Mouse (Mus musculus): Measurements from ENCODE around the gene D230025D16Rik.
A peak's percentile ranks its signal among the peaks of the same experiment; 100 is the strongest.

Gene D230025D16Rik

DNA sequence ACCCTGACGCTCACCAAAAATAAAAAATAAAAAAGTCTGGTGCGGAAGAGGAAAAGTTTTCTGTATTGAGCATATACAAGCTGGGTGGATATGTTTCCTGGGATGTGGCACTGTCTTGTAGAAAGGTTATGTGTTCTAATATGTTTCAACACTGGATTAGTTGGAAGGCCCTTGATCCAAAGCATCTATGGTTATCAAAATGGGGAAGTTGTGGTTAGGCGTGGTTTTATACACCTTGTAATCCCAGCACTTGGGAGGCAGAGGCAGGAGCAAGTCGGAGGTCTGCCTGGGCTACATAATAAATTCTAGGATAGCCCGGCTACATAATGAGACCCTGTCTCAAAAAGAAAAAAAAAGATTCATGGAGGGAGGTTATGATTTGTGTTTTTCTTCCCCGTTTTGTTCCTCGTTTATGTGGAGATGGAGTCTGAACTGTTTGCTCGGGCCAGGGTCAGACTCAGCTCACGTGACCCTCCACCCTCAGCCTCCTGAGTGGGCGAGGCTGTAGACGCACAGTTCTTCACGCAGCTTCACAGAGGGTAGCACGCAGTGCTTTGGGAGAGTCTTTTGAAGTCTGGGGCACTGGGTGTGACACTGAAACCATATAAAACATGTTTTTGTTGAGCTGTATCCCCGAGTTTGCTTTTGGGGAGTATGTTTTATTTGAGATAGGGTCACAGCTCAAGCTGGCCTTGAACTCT is 12.6 kb downstream of the D230025D16Rik start:
- DNase-seq, result no peak

GRCm38 (mm10) chr8:105241016-105241415 is 16.1 kb downstream of the D230025D16Rik start:
- no peak for DNase-seq

- DNase-seq, result no peak
Observed at GRCm38 (mm10) chr8:105251954-105252353, 27.0 kb downstream of the D230025D16Rik start.

DNA sequence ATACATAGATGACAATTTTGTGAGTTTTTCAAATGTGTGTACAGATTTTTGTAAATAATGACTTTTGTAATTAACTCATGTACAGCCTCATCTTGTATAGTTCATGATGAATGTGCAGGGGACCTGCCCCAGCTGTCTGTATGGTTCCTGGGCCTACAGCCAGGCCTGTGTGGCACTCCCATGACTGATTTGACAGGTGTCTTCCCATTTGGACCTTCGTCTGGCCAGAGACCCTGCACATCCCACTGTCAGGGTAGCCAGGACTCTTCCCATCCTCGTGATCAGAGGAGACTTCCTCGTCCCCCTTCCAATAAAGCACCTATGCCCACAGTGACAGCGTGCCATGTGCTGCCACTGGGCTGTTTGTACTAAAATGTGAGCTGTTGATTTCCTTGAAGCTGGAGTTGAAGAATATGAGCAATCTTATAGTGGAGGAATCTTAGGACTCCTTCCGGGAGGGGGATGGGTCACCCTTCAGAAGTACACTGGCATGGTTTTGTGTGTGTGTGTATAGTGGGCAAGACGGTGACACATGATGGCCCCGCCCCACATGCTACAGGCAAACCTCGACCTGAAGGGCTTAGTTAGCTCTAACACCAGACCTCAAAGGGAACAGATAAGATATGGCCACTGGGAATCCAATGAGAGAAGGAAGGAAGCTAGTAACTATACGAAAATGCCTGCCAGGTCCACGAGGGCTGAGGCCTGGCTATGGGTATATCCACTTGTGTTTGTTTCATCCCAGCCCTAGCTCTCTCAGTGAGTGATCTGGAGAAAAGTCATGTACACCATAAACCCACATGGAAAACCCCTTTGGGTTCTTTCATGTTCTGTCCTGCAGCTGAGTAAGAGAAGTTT is 28.0 kb downstream of the D230025D16Rik start:
- DNase-seq, result no peak

DNA sequence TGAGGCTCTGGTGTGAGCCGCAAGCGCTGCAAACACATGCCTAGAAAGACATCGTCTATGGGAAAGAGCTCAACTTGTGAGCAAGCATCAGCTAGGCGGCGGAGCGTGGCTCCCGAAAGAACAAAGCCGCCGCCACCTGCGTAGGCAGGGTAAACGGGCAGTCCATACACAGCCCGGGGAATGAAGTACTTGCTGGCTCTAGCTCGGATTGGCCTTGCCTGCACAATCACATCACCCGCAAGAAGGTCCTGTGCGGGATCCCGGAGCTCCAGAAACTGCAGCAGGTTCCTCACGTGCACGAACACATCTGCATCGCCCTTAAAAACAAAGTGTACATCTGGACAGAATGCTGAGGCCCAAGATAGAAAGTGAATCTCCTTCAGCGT is 28.8 kb downstream of the D230025D16Rik start:
- no peak for DNase-seq

- peak; percentile 95 for DNase-seq
Observed at GRCm38 (mm10) chr8:105254152-105254965, 29.4 kb downstream of the D230025D16Rik start.

DNA sequence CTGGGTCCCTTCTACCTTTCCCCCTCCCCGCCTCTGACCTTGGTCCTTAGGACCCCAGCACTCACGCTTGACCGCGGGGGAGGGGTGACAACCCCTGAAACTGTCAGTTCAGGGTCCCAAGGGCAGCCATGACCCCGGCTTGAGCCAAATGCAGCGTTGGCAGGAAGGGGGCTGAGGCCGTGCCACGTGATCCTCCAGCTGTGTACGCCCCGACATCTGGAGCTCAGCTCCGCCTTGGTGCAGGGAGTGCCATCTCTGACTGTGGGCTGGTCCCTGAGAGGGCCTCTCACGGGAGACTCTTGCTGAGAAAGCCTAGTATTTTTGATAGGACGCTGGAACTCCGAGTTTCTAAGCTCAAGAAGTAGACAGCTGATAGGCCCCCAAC is 30.0 kb downstream of the D230025D16Rik start, which contains the start of gene B3gnt9:
Gene B3gnt9 (minus strand): TSS at position 188 of the 385 bp plus-strand sequence.
- peak; percentile 38 for DNase-seq

DNA sequence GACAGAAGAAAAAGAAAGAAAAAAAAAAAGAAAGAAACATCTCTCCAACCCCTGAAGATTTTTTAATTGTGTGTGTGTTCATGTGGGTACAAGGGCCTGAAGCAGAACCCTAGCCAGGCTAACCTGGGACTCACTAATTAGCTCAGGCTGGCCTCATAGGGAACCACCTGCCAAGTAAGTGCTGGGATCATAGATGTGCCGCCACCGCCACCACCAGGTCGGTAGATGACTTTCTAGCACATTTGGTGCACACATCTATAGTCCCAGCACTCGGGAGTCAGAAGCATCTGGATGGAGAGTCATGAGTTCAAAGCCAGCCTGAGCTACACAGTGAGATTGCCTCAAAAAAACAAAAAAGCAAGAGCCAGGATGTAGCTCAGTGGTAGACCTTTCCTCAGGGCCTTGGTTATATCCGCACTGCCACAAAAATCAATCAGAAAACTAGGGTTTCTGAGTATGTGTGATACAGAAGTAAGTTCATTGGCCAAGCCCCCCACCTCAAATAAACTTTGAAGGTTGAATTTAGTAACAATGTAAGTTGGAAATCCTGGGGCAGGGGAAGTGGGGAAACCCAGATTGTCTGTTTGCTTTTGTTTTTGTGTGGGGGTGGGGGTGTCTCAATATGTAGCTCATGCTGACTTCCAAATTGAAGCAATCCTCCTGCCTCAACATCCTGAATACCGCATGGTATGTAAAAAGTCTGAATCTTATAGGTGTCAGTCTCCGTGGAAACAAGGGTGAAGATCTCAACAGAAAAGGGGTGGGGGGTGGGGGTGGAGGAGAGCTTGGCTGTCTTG is 32.6 kb downstream of the D230025D16Rik start:
- no peak for DNase-seq

- peak; percentile 45 for DNase-seq
Observed at GRCm38 (mm10) chr8:105258911-105259720, 34.2 kb downstream of the D230025D16Rik start.

DNA sequence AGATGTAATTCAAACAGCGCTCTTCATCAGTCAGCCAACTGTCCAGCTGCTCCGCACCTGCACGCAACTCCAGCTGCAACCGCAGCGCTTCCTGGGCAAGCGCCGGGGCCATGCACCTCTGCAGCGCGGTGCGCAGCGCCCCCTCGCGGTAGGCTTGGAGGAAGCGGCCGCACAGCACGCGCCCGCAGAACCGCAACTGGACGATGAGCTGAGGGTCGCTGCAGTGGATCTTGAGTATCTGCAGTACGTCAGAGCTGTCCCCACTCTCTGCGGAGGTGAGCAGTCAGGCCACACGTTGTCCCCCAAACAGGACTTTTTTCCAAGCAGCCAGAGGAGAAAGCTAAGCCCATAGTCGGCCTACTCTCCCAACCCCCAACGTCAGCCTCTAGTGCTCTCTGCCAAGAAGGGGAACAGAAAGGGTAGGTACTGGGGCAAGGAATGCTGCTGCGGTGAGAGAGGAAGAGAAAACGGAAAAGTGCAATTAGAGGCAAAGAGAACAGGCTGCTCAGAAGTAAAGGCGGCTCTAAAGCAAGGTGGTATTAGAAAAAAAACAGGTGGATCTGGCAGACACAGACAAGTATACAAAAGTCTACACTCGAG is 34.9 kb downstream of the D230025D16Rik start:
- DNase-seq, result peak; percentile 76

- DNase-seq, result no peak
Observed at GRCm38 (mm10) chr8:105260371-105261099, 35.6 kb downstream of the D230025D16Rik start.

DNA sequence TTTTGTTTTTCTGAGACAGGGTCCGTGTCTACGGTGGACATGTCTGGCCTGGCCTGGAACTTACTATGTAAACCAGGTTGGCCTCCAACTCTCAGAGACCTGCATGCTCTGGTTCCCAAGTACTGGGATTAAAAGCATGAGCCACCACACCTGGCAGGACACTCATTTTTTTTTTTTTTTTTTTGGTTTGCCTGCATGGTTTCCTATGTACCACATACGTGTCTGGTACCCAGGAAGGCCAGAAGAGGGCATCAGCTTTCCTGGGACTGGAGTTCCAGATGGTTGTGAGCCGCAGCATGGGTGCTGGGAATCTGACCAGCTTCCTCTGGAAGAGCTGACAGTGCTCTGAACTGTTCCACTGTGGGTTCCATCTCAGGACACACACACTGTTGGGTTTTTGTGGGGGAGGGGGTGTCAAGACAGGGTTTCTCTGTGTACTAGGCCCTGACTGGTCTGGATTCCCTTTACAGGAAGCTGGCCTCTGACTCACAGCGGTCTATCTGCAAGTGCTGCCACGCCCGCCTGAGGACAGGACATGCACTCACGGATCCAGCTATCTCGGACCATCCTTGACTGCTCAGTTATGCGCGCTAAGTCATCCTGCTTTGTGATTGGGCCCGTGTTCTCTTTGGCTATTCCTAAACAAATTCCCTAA is 36.5 kb downstream of the D230025D16Rik start:
- DNase-seq, result no peak

- DNase-seq, result no peak
Observed at GRCm38 (mm10) chr8:105263244-105263912, 38.4 kb downstream of the D230025D16Rik start.

GRCm38 (mm10) chr8:105264024-105264982 is 39.4 kb downstream of the D230025D16Rik start, which contains the start of the genes Tradd and Fbxl8:
Gene Tradd (minus strand): TSS chr8:105264609.
Gene Fbxl8 (plus strand): TSS chr8:105264648.
- peak; percentile 35 for DNase-seq

DNA sequence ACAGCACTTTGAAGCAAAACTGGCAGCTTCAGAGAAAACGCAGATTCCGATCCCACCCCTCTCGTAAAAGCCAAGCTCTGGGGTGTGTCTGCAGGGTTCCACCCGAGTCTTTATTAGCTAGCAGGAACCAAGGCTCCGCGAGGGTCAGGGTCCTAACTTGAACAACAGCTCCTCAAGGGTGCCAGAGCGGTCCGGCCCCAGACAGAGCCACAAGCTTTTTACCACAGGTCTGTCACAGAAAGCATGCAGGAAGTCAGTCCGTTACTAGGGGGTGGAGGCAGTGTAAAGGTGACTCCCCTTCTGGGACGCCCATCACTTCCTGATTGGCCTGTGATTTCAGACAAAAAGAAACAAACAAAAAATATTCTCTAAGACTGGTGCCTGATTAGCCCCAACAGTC is 40.2 kb downstream of the D230025D16Rik start:
- DNase-seq, result no peak

GRCm38 (mm10) chr8:105266775-105267174 is 41.8 kb downstream of the D230025D16Rik start:
- DNase-seq, result no peak

- DNase-seq, result peak; percentile 84
Observed at GRCm38 (mm10) chr8:105268342-105269074, 43.6 kb downstream of the D230025D16Rik start.

Data from right cerebral cortex, postnatal 14 days (tissue).